Mouse (Mus musculus) ES-Bruce4 (cell line): ENCODE data around the gene Pik3cd.

Experiments used
- CTCF ChIP-seq: IDR thresholded peaks from one replicate; pipeline ENCODE4 v1.8.1; 2011; ENCODE audit warnings: low read depth, low read length
- EP300 ChIP-seq: IDR thresholded peaks from 2 replicates; pipeline ENCODE4 v1.6.1; 2011; ENCODE audit warnings: low read depth, low read length; ENCODE audit not compliant: insufficient read depth

- TF ChIP-seq EP300, result no peak
- TF ChIP-seq CTCF, result no peak
These were observed 39.7 kb upstream of the Pik3cd start for GRCm38 (mm10) chr4:149742011-149742530.
